Mouse (Mus musculus): ENCODE data around the gene Nptn. TPM values are rescaled to one million over a fixed set of nuclear protein-coding genes. Genes with fewer than 3 reads are reported as not detected.

Gene Nptn
- total RNA-seq, 2 experiments from 2014 or later, result 625 to 664 TPM

DNA sequence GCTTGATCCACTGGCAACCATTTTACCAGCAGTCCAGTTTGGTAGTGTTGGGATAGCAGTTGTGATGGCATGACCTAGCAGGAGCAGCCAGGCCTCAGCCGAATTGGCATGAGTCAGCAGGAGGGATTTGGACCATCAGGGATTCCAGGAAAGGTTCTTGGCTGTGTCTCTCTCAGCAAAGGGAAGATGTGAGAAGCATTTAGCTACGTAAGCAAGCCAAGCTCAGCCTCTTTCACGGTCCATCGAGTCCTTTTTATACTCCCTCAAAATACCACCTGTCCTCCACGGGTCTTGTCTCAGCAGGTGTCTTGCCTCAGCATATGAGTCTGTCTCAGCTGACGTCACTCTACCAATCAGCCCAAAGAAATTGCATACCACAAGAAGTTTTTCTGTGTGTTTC lies 101.3 kb downstream of the Nptn start:
- no peak for DNase-seq (ENCODE audit: low spot score in 2 of 2)

DNA sequence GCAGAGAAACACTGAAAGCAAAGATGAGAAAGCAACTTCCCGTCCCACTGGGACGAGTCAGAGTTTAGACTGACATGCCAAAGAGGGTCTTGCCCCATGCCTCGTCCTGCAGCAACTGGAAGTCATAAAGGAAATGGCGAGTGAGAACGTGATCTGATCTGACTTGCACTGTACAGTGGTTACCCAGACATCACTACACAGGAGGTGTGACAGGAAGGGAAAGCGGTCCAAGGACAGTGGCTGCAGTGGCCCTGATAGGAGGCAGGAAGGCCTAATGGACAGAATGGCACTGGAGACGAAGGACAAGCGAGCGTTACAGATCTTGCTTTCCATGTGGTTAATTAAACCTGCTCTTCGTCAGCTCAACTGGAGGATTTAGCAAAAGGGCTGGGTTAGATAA lies 103.2 kb downstream of the Nptn start:
- no peak for DNase-seq (ENCODE audit: low spot score in 2 of 2)

DNA sequence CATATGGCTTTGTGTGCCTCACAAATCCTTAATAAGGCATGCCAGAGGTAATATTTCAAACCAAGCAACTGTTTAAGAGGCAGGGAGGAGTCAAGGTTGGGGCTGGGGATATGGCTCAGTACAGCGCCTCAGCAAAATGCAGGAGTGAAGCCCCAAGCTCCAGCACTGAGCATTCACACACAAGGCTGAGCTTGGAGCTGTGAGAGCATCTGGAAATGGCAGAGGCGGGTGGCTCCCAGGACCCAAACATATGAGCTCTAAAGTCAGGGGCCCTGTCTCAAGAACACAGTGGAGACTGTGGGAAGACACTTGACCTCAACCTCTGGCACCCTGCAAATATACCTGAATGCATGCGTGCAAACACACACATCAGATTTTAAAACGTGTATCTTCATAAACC lies 106.0 kb downstream of the Nptn start:
- no peak for DNase-seq (ENCODE audit: low spot score in 2 of 2)

DNA sequence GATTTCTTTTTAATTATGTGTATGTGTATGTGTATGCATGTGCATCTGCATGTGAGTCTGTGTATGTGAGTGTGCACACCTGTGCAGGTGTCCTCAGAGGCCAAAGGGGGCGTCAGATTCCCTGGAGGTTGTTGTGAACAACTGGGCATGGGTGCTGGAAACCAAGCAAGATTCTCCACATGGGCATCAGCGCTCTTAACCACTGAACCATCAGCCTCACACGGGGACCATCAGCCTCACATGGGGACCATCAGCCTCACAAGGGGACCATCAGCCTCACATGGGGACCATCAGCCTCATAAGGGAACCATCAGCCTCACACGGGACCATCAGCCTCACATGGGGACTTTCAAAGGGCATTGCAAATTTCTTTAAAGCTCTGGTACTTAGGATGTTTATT lies 108.7 kb downstream of the Nptn start:
- DNase-seq (ENCODE audit: low spot score in 2 of 2), result no peak

DNA sequence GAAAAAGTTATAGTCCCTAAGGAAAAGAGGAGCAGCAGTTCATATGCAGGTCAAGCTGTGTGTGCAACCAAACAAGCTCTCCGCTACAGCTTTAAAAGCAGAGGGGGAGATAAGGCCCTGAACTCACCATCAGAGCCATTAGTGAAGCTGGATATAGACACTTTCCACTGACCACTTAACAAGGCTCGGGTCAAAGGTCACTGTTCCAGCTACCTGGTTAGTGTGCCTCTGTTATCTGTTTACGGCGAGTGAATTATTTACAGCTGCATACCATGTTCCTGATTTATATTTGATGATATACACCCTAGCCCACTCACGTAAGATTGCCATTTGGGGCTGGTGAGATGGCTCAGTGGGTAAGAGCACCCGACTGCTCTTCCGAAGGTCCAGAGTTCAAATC lies 109.4 kb downstream of the Nptn start:
- DNase-seq (ENCODE audit: low spot score in 2 of 2), result no peak

DNA sequence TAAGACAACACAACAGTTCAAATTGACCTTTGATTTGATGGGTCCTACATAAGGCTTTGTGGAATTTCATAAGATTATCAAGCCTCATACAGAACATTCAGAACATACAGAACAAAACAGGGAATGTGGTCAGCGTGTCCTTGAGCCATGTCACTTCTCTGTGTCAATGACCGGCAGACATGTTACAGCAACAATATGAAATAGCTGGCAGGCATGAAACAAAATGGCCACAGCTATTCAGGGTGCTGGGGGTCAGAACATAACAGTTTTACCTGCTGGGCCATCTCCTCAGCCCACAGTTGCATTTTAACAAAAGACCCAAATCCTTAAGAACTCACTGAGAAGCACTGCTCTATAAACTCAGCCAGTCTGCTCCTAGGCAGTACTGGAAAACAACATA lies 116.4 kb downstream of the Nptn start:
- no peak for DNase-seq (ENCODE audit: low spot score in 2 of 2)

DNA sequence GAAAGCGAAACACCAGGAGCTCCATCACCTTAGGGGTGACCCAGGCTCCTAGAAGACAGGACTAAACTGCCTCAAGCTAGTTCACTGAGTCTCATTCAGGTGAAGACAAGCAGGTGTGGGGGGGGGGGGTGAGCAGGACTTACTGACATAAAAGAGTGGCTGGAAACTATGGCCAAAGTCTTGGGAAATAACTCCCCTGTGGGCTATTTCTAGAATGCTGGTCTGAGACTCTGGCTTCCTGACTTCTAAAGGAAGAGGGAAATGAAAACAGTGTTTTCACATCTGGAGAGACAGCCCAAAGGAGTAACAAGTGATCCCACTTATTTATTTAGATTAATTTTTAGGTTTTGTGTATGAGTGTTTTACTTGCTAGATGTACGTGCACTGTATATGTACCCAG lies 119.7 kb downstream of the Nptn start:
- DNase-seq (ENCODE audit: low spot score in 2 of 2), result no peak

DNA sequence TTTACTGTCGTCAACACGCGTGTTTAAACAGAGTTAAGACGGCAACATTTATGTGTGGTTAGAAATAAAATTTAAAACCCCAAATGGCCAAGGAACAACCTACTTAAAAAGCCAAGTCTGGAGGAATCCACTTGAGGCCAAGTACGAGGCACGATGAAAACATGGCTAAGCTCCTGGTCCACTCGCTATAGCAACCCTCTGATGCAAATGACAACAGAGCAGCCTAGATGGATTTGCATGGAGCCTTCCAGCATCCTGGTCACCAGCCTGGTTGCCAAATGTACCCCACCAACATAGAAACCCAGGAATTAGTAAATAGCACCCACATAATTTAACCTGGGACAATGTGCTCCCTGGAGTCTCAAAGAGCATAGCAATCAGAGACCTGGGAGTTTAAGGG lies 121.7 kb downstream of the Nptn start:
- no peak for DNase-seq (ENCODE audit: low spot score in 2 of 2)

DNA sequence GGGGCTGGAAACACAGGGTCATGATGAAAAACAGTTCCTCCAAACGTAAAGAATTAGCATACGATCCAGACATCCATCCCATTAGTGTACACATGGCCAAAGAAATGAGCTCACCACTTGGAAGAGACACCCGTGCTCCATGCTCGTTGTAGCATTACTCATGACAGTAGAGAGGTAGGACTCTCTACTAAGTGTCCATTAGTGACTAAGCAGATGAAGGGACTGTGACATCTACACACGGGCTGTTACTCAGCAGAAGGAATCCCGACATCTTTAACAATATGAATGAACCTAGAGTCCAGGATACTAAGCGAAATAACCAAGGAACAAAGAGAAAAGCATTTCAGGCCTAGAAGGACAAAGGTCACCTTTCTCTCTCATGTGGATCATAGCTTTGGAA lies 124.0 kb downstream of the Nptn start:
- no peak for DNase-seq (ENCODE audit: low spot score in 2 of 2)

Other genes starting within 250 kb of the Nptn start
- not detected for gene Tbc1d21, start 211.8 kb upstream of the Nptn start, total RNA-seq (2021)
- 100 to 1,000 TPM; 145 TPM for gene Insyn1, start 93.6 kb upstream of the Nptn start, total RNA-seq (2021)
- gene Cd276, start 26.8 kb upstream of the Nptn start, total RNA-seq (2021), result 10 to 100 TPM; 15.7 to 16.6 TPM
- gene Rec114, start 161.7 kb downstream of the Nptn start, total RNA-seq (2021), result 1 to 10 TPM in 1 of 2 experiments, under 1 TPM in 1; 0.65 to 1.3 TPM
- gene Hcn4, start 241.2 kb downstream of the Nptn start, total RNA-seq (2021), result 10 to 100 TPM in 1 of 2 experiments, 1 to 10 TPM in 1; 9.8 to 10.3 TPM